Mouse (Mus musculus) liver, adult 2 months (tissue): Measurements from ENCODE around the gene Fbxo28.

Experiments used
- CTCF ChIP-seq: fragments of 200-500 bp; IDR thresholded peaks from 2 replicates; pipeline ENCODE4 v1.5.1; 2011; ENCODE audit warnings: low read depth, low read length, control low read depth
- POLR2A ChIP-seq: fragments of 200-500 bp; IDR thresholded peaks from 2 replicates; pipeline ENCODE4 v1.6.1; 2011; ENCODE audit warnings: low read length, control low read depth; ENCODE audit not compliant: insufficient read depth; ENCODE audit errors: extremely low read depth

DNA sequence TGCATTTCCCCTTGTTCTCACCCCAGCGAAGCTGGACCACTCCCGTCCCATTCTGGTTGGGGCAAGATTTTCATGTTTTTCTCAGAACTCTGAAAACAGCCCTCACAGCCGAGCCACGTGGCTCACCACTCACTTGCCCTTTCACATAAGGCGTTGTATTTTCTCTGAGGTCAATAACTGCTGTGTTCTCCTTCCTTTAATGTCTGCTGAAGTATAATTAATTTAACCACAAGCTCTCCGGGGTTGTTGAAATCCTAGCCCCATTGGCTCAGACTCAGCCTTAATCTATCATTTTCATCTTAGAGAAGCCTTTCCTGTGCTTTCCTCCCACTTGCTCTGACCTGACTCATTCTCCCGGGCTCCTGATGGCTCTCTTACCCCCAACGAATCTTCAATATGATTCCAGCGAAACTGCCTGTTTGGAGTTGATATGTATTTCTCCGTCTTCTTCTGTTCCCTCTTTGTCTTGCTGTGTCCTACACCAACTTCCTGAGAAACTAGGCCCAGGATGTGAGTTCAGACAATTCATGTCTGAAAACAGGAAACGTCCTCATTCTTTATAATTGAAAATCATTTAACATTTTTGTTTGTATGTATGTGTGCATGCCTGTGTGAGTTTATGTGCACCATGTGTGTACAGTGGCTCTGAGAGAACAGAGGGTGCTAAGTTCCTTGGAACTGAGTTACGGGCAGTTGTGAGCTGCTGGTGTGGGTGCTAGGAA lies 22.4 kb upstream of the Fbxo28 start:
- TF ChIP-seq POLR2A (no peak), CTCF (no peak)
